Mouse (Mus musculus) liver, embryonic 16.5 days (tissue): ENCODE data around the gene Cdk1. TPM values are rescaled to one million over a fixed set of nuclear protein-coding genes. Genes with fewer than 3 reads are reported as not detected.

Experiments used
- ATAC-seq: fragments of 200-750 bp; cut with Nextera tagmentation; 2 replicates; pipeline ENCODE4 v1.8.0; 2017; ENCODE audit warnings: low read depth, mild to moderate bottlenecking, moderate number of reproducible peaks, moderate library complexity
- H3K27ac ChIP-seq: fragments of 300-500 bp; sonication (generic); 2 replicates; pipeline ENCODE4 v1.5.1; 2014; ENCODE audit warnings: mild to moderate bottlenecking, low read length
- H3K27me3 ChIP-seq: fragments of 300-500 bp; sonication (generic); 2 replicates; pipeline ENCODE4 v1.6.1; 2014; ENCODE audit warnings: low read depth, low read length, mixed read lengths; ENCODE audit not compliant: control insufficient read depth, insufficient read depth
- H3K36me3 ChIP-seq: fragments of 300-500 bp; sonication (generic); 2 replicates; pipeline ENCODE4 v1.6.1; 2014; ENCODE audit warnings: mild to moderate bottlenecking; ENCODE audit not compliant: control insufficient read depth, insufficient read depth
- H3K4me1 ChIP-seq: fragments of 300-500 bp; sonication (generic); 2 replicates; pipeline ENCODE4 v1.6.1; 2014; ENCODE audit warnings: low read depth, low read length, mixed read lengths; ENCODE audit not compliant: control insufficient read depth
- H3K4me2 ChIP-seq: fragments of 300-500 bp; sonication (generic); 2 replicates; pipeline ENCODE4 v1.6.1; 2014; ENCODE audit warnings: low read depth, low read length, mixed read lengths
- H3K4me3 ChIP-seq: fragments of 300-500 bp; sonication (generic); 2 replicates; pipeline ENCODE4 v1.5.1; 2014; ENCODE audit warnings: low read depth, mild to moderate bottlenecking, low read length
- H3K9ac ChIP-seq: fragments of 300-500 bp; sonication (generic); 2 replicates; pipeline ENCODE4 v1.6.1; 2014; ENCODE audit warnings: low read depth, low read length
- H3K9me3 ChIP-seq: fragments of 300-500 bp; sonication (generic); replicated peaks from 2 replicates; pipeline ENCODE4 v1.6.1; 2016; ENCODE audit warnings: low read length; ENCODE audit not compliant: control insufficient read depth
- WGBS: fragments of 180-500 bp; shearing (Covaris S2); extraction: QIAGEN DNeasy Blood & Tissue Kit; methylation state at CpG from one replicate; pipeline ENCODE4 v1.1.7; 2014; ENCODE audit not compliant: insufficient replicate concordance; 5-methylcytosine and 5-hydroxymethylcytosine counted together
- polyA plus RNA-seq: library from polyadenylated mRNA; unstranded; fragments of >200 nt; fragmentation: Nextera tagmentation; extraction: Ambion mirVana; gene quantifications from 2 replicates; pipeline ENCODE4 v1.2.1, GENCODE M21; 2015

Gene Cdk1
- polyA plus RNA-seq: 254 and 271 TPM in 2 replicates

- Histone ChIP-seq H3K36me3 (peaks cover 26% of the 10 kb centered on the region), H3K27me3 (no peaks in the 10 kb centered on the region), H3K4me3 (peak within 1 kb of the TSS; percentile 75), H3K9ac (peak within 1 kb of the TSS; percentile 88), H3K9me3 (no peaks in the 10 kb centered on the region), H3K27ac (peak within 1 kb of the TSS; percentile 80), H3K4me2 (peak within 1 kb of the TSS; percentile 74), H3K4me1 (peaks cover 29% of the 10 kb centered on the region)
- peak; percentile 95 for ATAC-seq
- WGBS: under 1% methylated on average over 51 of the region's 51 CpGs
These were observed at the start of gene Cdk1 for GRCm38 (mm10) chr10:69352212-69353085. Gene Cdk1, minus strand, starts transcription at chr10:69352938.

GRCm38 (mm10) chr10:69399814-69400385 lies 47.2 kb upstream of the Cdk1 start:
- H3K9me3 ChIP-seq: no peaks in the 10 kb centered on the region
- no peak for ATAC-seq
- H3K27ac ChIP-seq: no peak overlapping the region
- no peak overlapping the region for H3K9ac ChIP-seq
- peaks cover 41% of the 10 kb centered on the region for H3K27me3 ChIP-seq
- peak overlapping the region; percentile 57 for H3K4me3 ChIP-seq
- no peaks in the 10 kb centered on the region for H3K36me3 ChIP-seq
- H3K4me2 ChIP-seq: peak overlapping the region; percentile 72
- 5% methylated on average over 17 of the region's 17 CpGs for WGBS
- no peaks in the 10 kb centered on the region for H3K4me1 ChIP-seq

GRCm38 (mm10) chr10:69398763-69399590 lies 46.2 kb upstream of the Cdk1 start, which contains the start of gene Ank3:
Gene Ank3, plus strand, starts transcription at chr10:69398773.
- Histone ChIP-seq H3K4me3 (peak within 1 kb of the TSS; percentile 57), H3K4me2 (peak within 1 kb of the TSS; percentile 72), H3K9ac (peak within 1 kb of the TSS; percentile 15), H3K27me3 (peaks cover 41% of the 10 kb centered on the region), H3K4me1 (no peaks in the 10 kb centered on the region), H3K9me3 (no peaks in the 10 kb centered on the region), H3K36me3 (no peaks in the 10 kb centered on the region), H3K27ac (no peak within 1 kb of the TSS)
- no peak for ATAC-seq
- under 1% methylated on average over 68 of the region's 77 CpGs for WGBS

- no peak overlapping the region for H3K9ac ChIP-seq
- no peaks in the 10 kb centered on the region for H3K36me3 ChIP-seq
- peak overlapping the region; percentile 72 for H3K4me2 ChIP-seq
- H3K4me3 ChIP-seq: peak overlapping the region; percentile 57
- no peaks in the 10 kb centered on the region for H3K9me3 ChIP-seq
- no peaks in the 10 kb centered on the region for H3K4me1 ChIP-seq
- ATAC-seq: 0 out of 2 replicates have a peak, but pooled peaks have one; percentile 13
- WGBS: 2% methylated on average over 26 of the region's 26 CpGs
- no peak overlapping the region for H3K27ac ChIP-seq
- H3K27me3 ChIP-seq: peaks cover 41% of the 10 kb centered on the region
These were observed 45.5 kb upstream of the Cdk1 start for GRCm38 (mm10) chr10:69398197-69398762.

GRCm38 (mm10) chr10:69389511-69389910 lies 36.8 kb upstream of the Cdk1 start:
- Histone ChIP-seq H3K4me2 (no peak overlapping the region), H3K9me3 (no peaks in the 10 kb centered on the region), H3K4me1 (no peaks in the 10 kb centered on the region), H3K9ac (no peak overlapping the region), H3K36me3 (no peaks in the 10 kb centered on the region), H3K4me3 (no peak overlapping the region), H3K27ac (no peak overlapping the region), H3K27me3 (no peaks in the 10 kb centered on the region)
- WGBS: 60% methylated on average over 4 of the region's 4 CpGs
- no peak for ATAC-seq

- H3K27me3 ChIP-seq: no peaks in the 10 kb centered on the region
- H3K9ac ChIP-seq: no peak overlapping the region
- 63% methylated on average over 8 of the region's 8 CpGs for WGBS
- H3K27ac ChIP-seq: no peak overlapping the region
- ATAC-seq: no peak
- no peak overlapping the region for H3K4me3 ChIP-seq
- no peaks in the 10 kb centered on the region for H3K36me3 ChIP-seq
- no peaks in the 10 kb centered on the region for H3K4me1 ChIP-seq
- H3K9me3 ChIP-seq: no peaks in the 10 kb centered on the region
- no peak overlapping the region for H3K4me2 ChIP-seq
These were observed 34.0 kb upstream of the Cdk1 start for GRCm38 (mm10) chr10:69386767-69387166.

GRCm38 (mm10) chr10:69385136-69385535 lies 32.4 kb upstream of the Cdk1 start:
- Histone ChIP-seq H3K27me3 (no peaks in the 10 kb centered on the region), H3K4me1 (no peaks in the 10 kb centered on the region), H3K27ac (no peak overlapping the region), H3K9me3 (no peaks in the 10 kb centered on the region), H3K4me3 (no peak overlapping the region), H3K36me3 (no peaks in the 10 kb centered on the region), H3K9ac (no peak overlapping the region), H3K4me2 (no peak overlapping the region)
- ATAC-seq: no peak
- 78% methylated on average over 8 of the region's 8 CpGs for WGBS

- no peak for ATAC-seq
- H3K9ac ChIP-seq: no peak overlapping the region
These were observed 31.9 kb upstream of the Cdk1 start for GRCm38 (mm10) chr10:69384640-69385039.

More at GRCm38 (mm10) chr10:69384640-69385039, 31.9 kb upstream of the Cdk1 start:
- no peaks in the 10 kb centered on the region for H3K9me3 ChIP-seq
- H3K27me3 ChIP-seq: no peaks in the 10 kb centered on the region
- H3K27ac ChIP-seq: no peak overlapping the region
- H3K4me3 ChIP-seq: no peak overlapping the region
- H3K4me1 ChIP-seq: no peaks in the 10 kb centered on the region
- H3K36me3 ChIP-seq: no peaks in the 10 kb centered on the region
- WGBS: 69% methylated on average over 11 of the region's 11 CpGs
- no peak overlapping the region for H3K4me2 ChIP-seq
